Mouse (Mus musculus) megakaryocyte, embryonic 14.5 days (primary cell): ENCODE measurements around the gene P3h4.

Source experiments
- FLI1 ChIP-seq: IDR thresholded peaks from 2 replicates; pipeline ENCODE4 v1.6.1; 2012; ENCODE audit warnings: low read length, inconsistent platforms, mixed read lengths
- GATA1 ChIP-seq: IDR thresholded peaks from 3 replicates; pipeline ENCODE4 v1.6.1; 2012; ENCODE audit warnings: mixed read lengths, low read length, inconsistent platforms, borderline replicate concordance

- TF ChIP-seq FLI1 (no peak), GATA1 (no peak)
Observed at GRCm38 (mm10) chr11:100426820-100427219, 12.2 kb upstream of the P3h4 start.
